Mouse (Mus musculus): ENCODE measurements around the gene Gm44503.

DNA sequence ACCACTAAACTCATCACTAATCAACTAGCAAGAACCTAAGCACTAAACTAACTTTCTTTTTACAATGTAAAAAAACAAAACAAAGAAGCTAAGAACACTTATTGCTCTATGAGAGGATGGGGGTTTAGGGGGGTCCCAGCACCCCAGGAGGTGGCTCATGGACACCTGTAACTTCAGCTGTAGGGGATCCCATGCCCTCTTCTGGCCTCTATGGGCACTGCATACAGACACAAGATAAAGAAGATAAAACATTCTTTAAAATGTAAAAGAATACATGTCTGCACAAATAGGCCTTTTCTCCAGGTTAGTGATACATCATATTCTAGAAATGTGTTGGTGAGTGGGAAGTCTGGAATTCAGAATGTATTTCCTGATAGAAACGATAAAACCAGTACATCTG lies 74.8 kb downstream of the Gm44503 start:
- TF ChIP-seq CTCF (IDR thresholded peaks at IDR 0.05; ENCODE audit: low read depth) (peak; percentile 30), EP300 (IDR thresholded peaks at IDR 0.05; ENCODE audit: low read depth) (no peak)

Measured in liver, embryonic 14.5 days (tissue).